Mouse (Mus musculus) megakaryocyte-erythroid progenitor cell, adult 5-6 weeks (primary cell): Measurements from ENCODE around the gene Spsb4. TPM values are rescaled to one million over a fixed set of nuclear protein-coding genes. Genes with fewer than 3 reads are reported as not detected.

Source experiments
- ATAC-seq: replicated peaks from 2 replicates; pipeline ENCODE4 v1.8.0; 2016; ENCODE audit warnings: mild to moderate bottlenecking, inconsistent platforms; ENCODE audit not compliant: severe bottlenecking, poor library complexity, low FRiP score, low TSS enrichment
- total RNA-seq, 2 experiments: library from RNA; stranded (forward) in 1 of 2; stranded (reverse) in 1 of 2; fragments of 200-1000, 215-1000 nt in 1 of 2; fragments of >200 nt in 1 of 2; fragmentation: Nextera tagmentation in 1 of 2; gene quantifications; 2 replicates each; pipeline ENCODE4 v1.2.3; 2014 to 2017

The Spsb4 gene
- total RNA-seq, 2 experiments from 2014 or later: not detected

GRCm38 (mm10) chr9:97017811-97018641, 617 bp downstream of the Spsb4 start:
- no peak for ATAC-seq

GRCm38 (mm10) chr9:97017121-97017810, 1.4 kb downstream of the Spsb4 start:
- no peak for ATAC-seq

GRCm38 (mm10) chr9:97015751-97016150, 2.9 kb downstream of the Spsb4 start:
- ATAC-seq: no peak

GRCm38 (mm10) chr9:97013698-97014097, 4.9 kb downstream of the Spsb4 start:
- no peak for ATAC-seq

GRCm38 (mm10) chr9:97013153-97013552, 5.5 kb downstream of the Spsb4 start:
- no peak for ATAC-seq

GRCm38 (mm10) chr9:97011454-97012195, 7.0 kb downstream of the Spsb4 start:
- no peak for ATAC-seq

- no peak for ATAC-seq
Measured at GRCm38 (mm10) chr9:97010447-97010846, 8.2 kb downstream of the Spsb4 start.

GRCm38 (mm10) chr9:97004726-97005125, 13.9 kb downstream of the Spsb4 start:
- no peak for ATAC-seq

- no peak for ATAC-seq
Measured at GRCm38 (mm10) chr9:97003173-97003572, 15.5 kb downstream of the Spsb4 start.

GRCm38 (mm10) chr9:97002654-97003053, 16.0 kb downstream of the Spsb4 start:
- ATAC-seq: no peak

- no peak for ATAC-seq
Measured at GRCm38 (mm10) chr9:97002025-97002424, 16.6 kb downstream of the Spsb4 start.

GRCm38 (mm10) chr9:97001458-97001857, 17.2 kb downstream of the Spsb4 start:
- ATAC-seq: no peak

- no peak for ATAC-seq
Measured at GRCm38 (mm10) chr9:96995717-96996116, 22.9 kb downstream of the Spsb4 start.

GRCm38 (mm10) chr9:96994733-96995132, 23.9 kb downstream of the Spsb4 start:
- no peak for ATAC-seq

- ATAC-seq: no peak
Measured at GRCm38 (mm10) chr9:96991118-96991517, 27.5 kb downstream of the Spsb4 start.

- ATAC-seq: no peak
Measured at GRCm38 (mm10) chr9:96989389-96989990, 29.2 kb downstream of the Spsb4 start.

- ATAC-seq: no peak
Measured at GRCm38 (mm10) chr9:96986797-96987473, 31.7 kb downstream of the Spsb4 start.

- no peak for ATAC-seq
Measured at GRCm38 (mm10) chr9:96984034-96984433, 34.6 kb downstream of the Spsb4 start.

- ATAC-seq: no peak
Measured at GRCm38 (mm10) chr9:96982940-96983339, 35.7 kb downstream of the Spsb4 start.
